Mouse (Mus musculus): ENCODE measurements at regions not wholly inside any gene's neighbourhood (a gene's known extent, or its start where the extent isn't known, plus 50 kb on each side); places are given as distances from the start of the nearest gene placed in this dataset.
"Not testable (repeated sequence)": the region's sequence is repeated elsewhere in the genome, so short reads cannot be mapped to it uniquely, and the experiment has no call there.

DNA sequence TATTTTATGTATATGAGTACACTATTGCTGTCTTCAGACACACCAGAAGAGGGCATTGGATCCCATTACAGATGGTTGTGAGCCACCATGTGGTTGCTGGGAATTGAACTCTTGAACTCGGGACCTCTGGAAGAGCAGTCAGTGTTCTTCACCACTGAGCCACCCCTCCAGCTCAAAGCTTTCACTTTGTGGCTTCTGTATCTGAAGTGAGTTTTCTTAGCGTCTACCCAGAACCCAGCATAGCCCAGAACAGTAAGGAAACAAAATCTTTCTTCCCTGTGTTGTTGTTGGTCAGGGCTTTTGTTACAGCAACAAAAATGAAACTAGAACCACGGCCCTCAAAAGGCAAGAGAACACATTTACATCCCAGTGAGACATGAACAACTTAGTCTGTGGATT lies 66.5 kb upstream of the Cpm start:
- not testable (repeated sequence) for H3K36me3 ChIP-seq (ENCODE audit: control insufficient read depth, insufficient read depth, low read length); H3K9ac ChIP-seq (ENCODE audit: low read depth, low read length); H3K9me3 ChIP-seq (ENCODE audit: control insufficient read depth, low read length); H3K4me3 ChIP-seq (ENCODE audit: low read length); H3K27ac ChIP-seq (ENCODE audit: low read length); H3K27me3 ChIP-seq (replicated peaks; ENCODE audit: control insufficient read depth, insufficient read depth, low read length); H3K4me1 ChIP-seq (ENCODE audit: control insufficient read depth, insufficient read depth, low read length); ATAC-seq; H3K4me2 ChIP-seq (ENCODE audit: low read depth, low read length)
- whole genome bisulfite sequencing = 75% methylated on average over 3 of the region's 3 CpGs

GRCm38 (mm10) chr10:117561909-117562849 lies 67.1 kb upstream of the Cpm start:
- 74% methylated on average over 13 of the region's 13 CpGs for WGBS
- H3K27ac ChIP-seq (ENCODE audit: low read length) = no peak overlapping the region

GRCm38 (mm10) chr10:117561279-117561820 lies 68.0 kb upstream of the Cpm start:
- Histone ChIP-seq H3K9me3 (ENCODE audit: control insufficient read depth, low read length) (peaks cover 2% of the 10 kb centered on the region; the same call in 1 of the 2 replicates), H3K4me2 (ENCODE audit: low read depth, low read length) (no peak overlapping the region), H3K4me3 (ENCODE audit: low read length) (no peak overlapping the region), H3K9ac (ENCODE audit: low read depth, low read length) (no peak overlapping the region), H3K27ac (ENCODE audit: low read length) (no peak overlapping the region), H3K4me1 (ENCODE audit: control insufficient read depth, insufficient read depth, low read length) (peaks cover 8% of the 10 kb centered on the region; the same call in 1 of the 2 replicates), H3K36me3 (ENCODE audit: control insufficient read depth, insufficient read depth, low read length) (no peaks in the 10 kb centered on the region), H3K27me3 (replicated peaks; ENCODE audit: control insufficient read depth, insufficient read depth, low read length) (no peaks in the 10 kb centered on the region)
- WGBS = 77% methylated on average over 5 of the region's 5 CpGs
- no peak for ATAC-seq

More at GRCm38 (mm10) chr10:117561909-117562849, 67.1 kb upstream of the Cpm start:
- H3K4me1 ChIP-seq (ENCODE audit: control insufficient read depth, insufficient read depth, low read length) = 0 out of 2 replicates have a peak, but pooled peaks cover 4% of the 10 kb centered on the region
- peak; percentile 50; the same call in 1 of the 2 replicates for ATAC-seq
- H3K36me3 ChIP-seq (ENCODE audit: control insufficient read depth, insufficient read depth, low read length) = no peaks in the 10 kb centered on the region
- H3K9me3 ChIP-seq (ENCODE audit: control insufficient read depth, low read length) = peaks cover 7% of the 10 kb centered on the region; the same call in 1 of the 2 replicates
- H3K27me3 ChIP-seq (replicated peaks; ENCODE audit: control insufficient read depth, insufficient read depth, low read length) = no peaks in the 10 kb centered on the region
- no peak overlapping the region for H3K4me2 ChIP-seq (ENCODE audit: low read depth, low read length)
- no peak overlapping the region for H3K4me3 ChIP-seq (ENCODE audit: low read length)
- H3K9ac ChIP-seq (ENCODE audit: low read depth, low read length) = no peak overlapping the region

GRCm38 (mm10) chr10:117560396-117561278 lies 68.7 kb upstream of the Cpm start:
- WGBS = 58% methylated on average over 9 of the region's 9 CpGs
- H3K4me1 ChIP-seq (ENCODE audit: control insufficient read depth, insufficient read depth, low read length) = peaks cover 10% of the 10 kb centered on the region; the same call in 1 of the 2 replicates
- H3K27me3 ChIP-seq (replicated peaks; ENCODE audit: control insufficient read depth, insufficient read depth, low read length) = no peaks in the 10 kb centered on the region
- no peaks in the 10 kb centered on the region for H3K9me3 ChIP-seq (ENCODE audit: control insufficient read depth, low read length)
- H3K27ac ChIP-seq (ENCODE audit: low read length) = no peak overlapping the region
- H3K4me2 ChIP-seq (ENCODE audit: low read depth, low read length) = no peak overlapping the region
- no peak overlapping the region for H3K4me3 ChIP-seq (ENCODE audit: low read length)
- ATAC-seq = no peak
- no peaks in the 10 kb centered on the region for H3K36me3 ChIP-seq (ENCODE audit: control insufficient read depth, insufficient read depth, low read length)
- H3K9ac ChIP-seq (ENCODE audit: low read depth, low read length) = no peak overlapping the region

GRCm38 (mm10) chr10:117559615-117560395 lies 69.5 kb upstream of the Cpm start:
- no peaks in the 10 kb centered on the region for H3K27me3 ChIP-seq (replicated peaks; ENCODE audit: control insufficient read depth, insufficient read depth, low read length)
- peaks cover 10% of the 10 kb centered on the region; the same call in 1 of the 2 replicates for H3K4me1 ChIP-seq (ENCODE audit: control insufficient read depth, insufficient read depth, low read length)
- ATAC-seq = no peak
- H3K27ac ChIP-seq (ENCODE audit: low read length) = no peak overlapping the region
- no peak overlapping the region for H3K9ac ChIP-seq (ENCODE audit: low read depth, low read length)
- no peaks in the 10 kb centered on the region for H3K9me3 ChIP-seq (ENCODE audit: control insufficient read depth, low read length)
- 51% methylated on average over 17 of the region's 17 CpGs for WGBS
- no peak overlapping the region for H3K4me2 ChIP-seq (ENCODE audit: low read depth, low read length)
- no peak overlapping the region for H3K4me3 ChIP-seq (ENCODE audit: low read length)
- no peaks in the 10 kb centered on the region for H3K36me3 ChIP-seq (ENCODE audit: control insufficient read depth, insufficient read depth, low read length)

GRCm38 (mm10) chr10:117558891-117559614 lies 70.2 kb upstream of the Cpm start:
- no peak overlapping the region for H3K4me3 ChIP-seq (ENCODE audit: low read length)
- no peak overlapping the region for H3K4me2 ChIP-seq (ENCODE audit: low read depth, low read length)
- peaks cover 16% of the 10 kb centered on the region; the same call in 1 of the 2 replicates for H3K4me1 ChIP-seq (ENCODE audit: control insufficient read depth, insufficient read depth, low read length)
- H3K27ac ChIP-seq (ENCODE audit: low read length) = no peak overlapping the region
- no peaks in the 10 kb centered on the region for H3K36me3 ChIP-seq (ENCODE audit: control insufficient read depth, insufficient read depth, low read length)
- WGBS = 80% methylated on average over 24 of the region's 24 CpGs
- H3K9me3 ChIP-seq (ENCODE audit: control insufficient read depth, low read length) = no peaks in the 10 kb centered on the region
- no peaks in the 10 kb centered on the region for H3K27me3 ChIP-seq (replicated peaks; ENCODE audit: control insufficient read depth, insufficient read depth, low read length)
- ATAC-seq = no peak
- no peak overlapping the region for H3K9ac ChIP-seq (ENCODE audit: low read depth, low read length)

GRCm38 (mm10) chr10:117558292-117558800 lies 71.0 kb upstream of the Cpm start:
- no peak overlapping the region for H3K9ac ChIP-seq (ENCODE audit: low read depth, low read length)
- no peaks in the 10 kb centered on the region for H3K36me3 ChIP-seq (ENCODE audit: control insufficient read depth, insufficient read depth, low read length)
- H3K9me3 ChIP-seq (ENCODE audit: control insufficient read depth, low read length) = no peaks in the 10 kb centered on the region
- H3K27ac ChIP-seq (ENCODE audit: low read length) = no peak overlapping the region
- H3K4me2 ChIP-seq (ENCODE audit: low read depth, low read length) = no peak overlapping the region
- ATAC-seq = no peak
- 85% methylated on average over 5 of the region's 5 CpGs for WGBS
- H3K27me3 ChIP-seq (replicated peaks; ENCODE audit: control insufficient read depth, insufficient read depth, low read length) = no peaks in the 10 kb centered on the region
- no peak overlapping the region for H3K4me3 ChIP-seq (ENCODE audit: low read length)
- peaks cover 18% of the 10 kb centered on the region; the same call in 1 of the 2 replicates for H3K4me1 ChIP-seq (ENCODE audit: control insufficient read depth, insufficient read depth, low read length)

DNA sequence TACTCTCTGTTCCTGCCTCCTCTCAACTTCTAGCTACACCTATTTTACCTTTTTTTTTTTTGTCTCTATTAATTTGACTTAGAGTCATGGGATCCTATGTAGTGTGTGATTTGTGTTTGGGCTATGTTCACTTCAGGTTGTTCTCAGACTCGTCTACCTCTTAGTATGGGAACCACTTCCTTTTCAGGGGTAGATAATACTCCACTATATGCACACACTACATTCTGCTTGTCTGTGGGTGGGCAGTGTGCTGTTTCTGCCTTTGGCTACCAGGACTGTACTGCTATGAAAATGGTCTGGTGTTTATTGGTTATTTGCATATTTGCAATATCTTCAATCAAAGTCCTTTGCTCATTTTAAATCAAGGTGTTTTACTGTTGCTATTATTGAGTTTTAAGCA lies 71.6 kb upstream of the Cpm start:
- Histone ChIP-seq H3K27ac (ENCODE audit: low read length) (no peak overlapping the region), H3K9ac (ENCODE audit: low read depth, low read length) (no peak overlapping the region), H3K4me3 (ENCODE audit: low read length) (no peak overlapping the region), H3K36me3 (ENCODE audit: control insufficient read depth, insufficient read depth, low read length) (no peaks in the 10 kb centered on the region), H3K9me3 (ENCODE audit: control insufficient read depth, low read length) (no peaks in the 10 kb centered on the region), H3K27me3 (replicated peaks; ENCODE audit: control insufficient read depth, insufficient read depth, low read length) (no peaks in the 10 kb centered on the region), H3K4me2 (ENCODE audit: low read depth, low read length) (no peak overlapping the region), H3K4me1 (ENCODE audit: control insufficient read depth, insufficient read depth, low read length) (peaks cover 19% of the 10 kb centered on the region; the same call in 1 of the 2 replicates)
- no peak for ATAC-seq
- WGBS = 95% methylated on average over 1 of the region's 1 CpGs

Measured in intestine, embryonic 16.5 days (tissue).